Mouse (Mus musculus) heart, embryonic 14.5 days (tissue): ENCODE data around the gene Kcnk4. TPM values are rescaled to one million over a fixed set of nuclear protein-coding genes. Genes with fewer than 3 reads are reported as not detected.

Source experiments
- ATAC-seq: fragments of 200-750 bp; cut with Nextera tagmentation; 2 replicates; pipeline ENCODE4 v1.8.0; 2017; ENCODE audit warnings: low read depth, moderate TSS enrichment; ENCODE audit not compliant: insufficient number of reproducible peaks, insufficient read depth, low FRiP score
- H3K27ac ChIP-seq, 2 experiments: fragments of 200-500 bp in 1 of 2; fragments of 300-500 bp in 1 of 2; sonication (generic) in 1 of 2; replicated peaks in 1 of 2; 2 replicates each; pipeline ENCODE4 v1.5.1; 2012 to 2014; ENCODE audit warnings: low read depth in 2 of 2, low read length in 2 of 2, control low read depth in 1 of 2, mild to moderate bottlenecking in 1 of 2, mixed read lengths in 1 of 2; ENCODE audit not compliant: control insufficient read depth in 1 of 2, insufficient read depth in 1 of 2
- H3K27me3 ChIP-seq: fragments of 300-500 bp; sonication (generic); 2 replicates; pipeline ENCODE4 v1.6.1; 2014; ENCODE audit warnings: mild to moderate bottlenecking, low read length, control low read depth; ENCODE audit not compliant: control insufficient read depth, insufficient read depth
- H3K36me3 ChIP-seq: fragments of 300-500 bp; sonication (generic); 2 replicates; pipeline ENCODE4 v1.6.1; 2014; ENCODE audit warnings: mild to moderate bottlenecking, control low read depth, low read length, mixed read lengths; ENCODE audit not compliant: control insufficient read depth, insufficient read depth
- H3K4me1 ChIP-seq, 2 experiments: fragments of 200-500 bp in 1 of 2; fragments of 300-500 bp in 1 of 2; sonication (generic) in 1 of 2; 2 replicates each; pipeline ENCODE4 v1.6.1; 2012 to 2014; ENCODE audit warnings: low read length in 2 of 2, control low read depth in 1 of 2, mixed read lengths in 1 of 2; ENCODE audit not compliant: control insufficient read depth in 2 of 2, insufficient read depth in 2 of 2
- H3K4me2 ChIP-seq: fragments of 300-500 bp; sonication (generic); 2 replicates; pipeline ENCODE4 v1.6.1; 2014; ENCODE audit warnings: mild to moderate bottlenecking, low read length
- H3K4me3 ChIP-seq, 2 experiments: fragments of 200-500 bp in 1 of 2; fragments of 300-500 bp in 1 of 2; sonication (generic) in 1 of 2; 2 replicates each; pipeline ENCODE4 v1.5.1; 2012 to 2014; ENCODE audit warnings: low read length in 2 of 2, mild to moderate bottlenecking in 2 of 2, control low read depth in 1 of 2, low read depth in 1 of 2, moderate library complexity in 1 of 2; ENCODE audit not compliant: control insufficient read depth in 1 of 2, insufficient read depth in 1 of 2
- H3K9ac ChIP-seq: fragments of 300-500 bp; sonication (generic); 2 replicates; pipeline ENCODE4 v1.6.1; 2014; ENCODE audit warnings: mild to moderate bottlenecking, low read length
- H3K9me3 ChIP-seq: fragments of 300-500 bp; sonication (generic); 2 replicates; pipeline ENCODE4 v1.6.1; 2016; ENCODE audit warnings: low read length, control low read depth; ENCODE audit not compliant: control insufficient read depth
- WGBS: fragments of 180-500 bp; shearing (Covaris S2); extraction: QIAGEN DNeasy Blood & Tissue Kit; methylation state at CpG from one replicate; pipeline ENCODE4 v1.1.7; 2014; 5-methylcytosine and 5-hydroxymethylcytosine counted together
- polyA plus RNA-seq: library from polyadenylated mRNA; unstranded; fragments of >200 nt; fragmentation: Nextera tagmentation; extraction: Ambion mirVana; gene quantifications from 2 replicates; pipeline ENCODE4 v1.2.1, GENCODE M21; 2014

The Kcnk4 gene
- polyA plus RNA-seq, 1 experiment from 2014 or later = 0.27 TPM

- Histone ChIP-seq H3K36me3 (no peaks in the 10 kb centered on the region), H3K27me3 (peaks cover 78% of the 10 kb centered on the region), H3K4me3 (no peak overlapping the region), H3K9me3 (peaks cover 5% of the 10 kb centered on the region; the same call in 1 of the 2 replicates), H3K4me2 (no peak overlapping the region), H3K9ac (no peak overlapping the region), H3K4me1 (peaks cover 2 to 24% of the 10 kb centered on the region in 2 experiments; a peak in 3 of 4 replicates), H3K27ac (no peak overlapping the region)
- no peak for ATAC-seq
- 13% methylated on average over 9 of the region's 9 CpGs for WGBS
Observed at GRCm38 (mm10) chr19:6928080-6928479, 6.2 kb downstream of the Kcnk4 start.

- Histone ChIP-seq H3K4me2 (peak overlapping the region; percentile 58), H3K36me3 (no peaks in the 10 kb centered on the region), H3K4me3 (peak overlapping the region; percentile 12 to 24; a peak in 2 of 4 replicates), H3K27ac (no peak overlapping the region), H3K4me1 (peaks cover 8 to 33% of the 10 kb centered on the region in 2 experiments), H3K9ac (peak overlapping the region; percentile 21; the same call in 1 of the 2 replicates), H3K9me3 (peaks cover 5% of the 10 kb centered on the region; the same call in 1 of the 2 replicates), H3K27me3 (peaks cover 64% of the 10 kb centered on the region)
- WGBS = 20% methylated on average over 26 of the region's 26 CpGs
- no peak for ATAC-seq
Observed at GRCm38 (mm10) chr19:6926559-6927255, 7.6 kb downstream of the Kcnk4 start.

GRCm38 (mm10) chr19:6925611-6926329, 8.5 kb downstream of the Kcnk4 start:
- Histone ChIP-seq H3K9ac (no peak overlapping the region), H3K4me3 (no peak overlapping the region)
- WGBS = 16% methylated on average over 37 of the region's 40 CpGs

GRCm38 (mm10) chr19:6925307-6925573, 9.1 kb downstream of the Kcnk4 start, which contains the start of gene Catsperz:
Gene Catsperz (minus strand): TSS chr19:6925380.
- H3K4me3 ChIP-seq = peak within 1 kb of the TSS in 1 of 2 experiments; percentile 23; a peak in 2 of 4 replicates
- 5% methylated on average over 9 of the region's 9 CpGs for WGBS
- H3K27me3 ChIP-seq = peaks cover 51% of the 10 kb centered on the region
- peaks cover 5% of the 10 kb centered on the region; the same call in 1 of the 2 replicates for H3K9me3 ChIP-seq
- ATAC-seq = no peak
- H3K9ac ChIP-seq = no peak within 1 kb of the TSS
- peaks cover 11 to 39% of the 10 kb centered on the region in 2 experiments for H3K4me1 ChIP-seq
- H3K36me3 ChIP-seq = no peaks in the 10 kb centered on the region
- peak within 1 kb of the TSS; percentile 57 for H3K4me2 ChIP-seq
- H3K27ac ChIP-seq = no peak within 1 kb of the TSS

More at GRCm38 (mm10) chr19:6925611-6926329, 8.5 kb downstream of the Kcnk4 start:
- no peak for ATAC-seq
- Histone ChIP-seq H3K9me3 (peaks cover 5% of the 10 kb centered on the region; the same call in 1 of the 2 replicates), H3K4me1 (peaks cover 8 to 34% of the 10 kb centered on the region in 2 experiments), H3K27me3 (peaks cover 55% of the 10 kb centered on the region), H3K27ac (no peak overlapping the region), H3K4me2 (no peak overlapping the region; the same call in 1 of the 2 replicates), H3K36me3 (no peaks in the 10 kb centered on the region)

- WGBS = 4% methylated on average over 39 of the region's 39 CpGs
- peak overlapping the region; percentile 57 for H3K4me2 ChIP-seq
- peaks cover 4% of the 10 kb centered on the region; the same call in 1 of the 2 replicates for H3K36me3 ChIP-seq
- peaks cover 5% of the 10 kb centered on the region; the same call in 1 of the 2 replicates for H3K9me3 ChIP-seq
- no peak overlapping the region for H3K27ac ChIP-seq
- H3K4me1 ChIP-seq = peaks cover 16 to 45% of the 10 kb centered on the region in 2 experiments
- H3K4me3 ChIP-seq = peak overlapping the region in 1 of 2 experiments; percentile 23; a peak in 2 of 4 replicates
- no peak for ATAC-seq
- H3K27me3 ChIP-seq = peaks cover 47% of the 10 kb centered on the region
- H3K9ac ChIP-seq = no peak overlapping the region
Observed at GRCm38 (mm10) chr19:6924461-6925306, 9.6 kb downstream of the Kcnk4 start.

GRCm38 (mm10) chr19:6922901-6923735, 11.2 kb downstream of the Kcnk4 start:
- 62% methylated on average over 6 of the region's 6 CpGs for WGBS
- peaks cover 12% of the 10 kb centered on the region for H3K36me3 ChIP-seq
- peak overlapping the region; percentile 46 to 80; a peak in 3 of 4 replicates for H3K4me3 ChIP-seq
- H3K4me2 ChIP-seq = peak overlapping the region; percentile 85
- peaks cover 16 to 48% of the 10 kb centered on the region in 2 experiments for H3K4me1 ChIP-seq
- peak overlapping the region; percentile 74 for H3K9ac ChIP-seq
- H3K27me3 ChIP-seq = peaks cover 36% of the 10 kb centered on the region
- ATAC-seq = no peak
- H3K9me3 ChIP-seq = peaks cover 5% of the 10 kb centered on the region; the same call in 1 of the 2 replicates
- peak overlapping the region; percentile 87 to 90 for H3K27ac ChIP-seq
